Mouse (Mus musculus): ENCODE measurements around the gene Gm29797.

DNA sequence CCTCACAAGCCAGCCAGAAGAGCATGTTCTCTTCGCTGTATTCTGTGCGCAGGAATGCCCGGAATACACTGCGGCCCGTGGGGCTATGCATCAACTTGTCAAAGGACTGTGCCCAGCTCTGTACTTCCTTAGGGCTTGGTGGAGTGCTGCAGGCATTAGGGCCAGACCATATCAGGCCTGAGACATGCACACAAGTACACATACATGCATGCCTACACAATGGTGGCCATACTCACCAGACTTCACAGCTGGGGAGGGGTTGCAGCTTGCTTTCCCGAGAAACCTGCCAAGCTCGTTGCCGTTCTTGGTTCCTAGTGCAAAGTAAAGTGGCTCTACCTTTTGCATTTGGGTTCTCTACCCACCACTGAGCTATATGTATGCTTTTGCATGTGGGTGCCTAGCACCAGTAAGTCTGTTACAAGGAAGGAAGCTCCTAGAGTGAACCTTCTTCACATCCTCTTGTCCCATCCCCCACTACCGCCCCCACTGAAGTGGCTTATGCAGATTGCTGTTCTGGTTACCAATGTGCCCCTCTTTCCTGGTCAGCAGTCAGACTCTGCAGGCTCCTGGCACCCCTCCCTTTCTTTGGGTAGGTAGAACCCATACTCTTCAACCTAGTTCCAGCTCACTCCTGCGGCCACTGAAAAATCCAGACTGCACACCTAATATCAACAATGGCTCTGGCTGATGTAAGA lies 32.8 kb downstream of the Gm29797 start:
- TF ChIP-seq GATA1 (IDR thresholded peaks at IDR 0.05; ENCODE audit: borderline replicate concordance, low read length) (no peak), FLI1 (IDR thresholded peaks at IDR 0.05; ENCODE audit: low read length) (no peak)

All from megakaryocyte, embryonic 14.5 days (primary cell).